Mouse (Mus musculus): Measurements from ENCODE around the gene Wnt10b. TPM values are rescaled to one million over a fixed set of nuclear protein-coding genes. Genes with fewer than 3 reads are reported as not detected.

Wnt10b gene
- total RNA-seq, 2 experiments from 2014 or later, result 2.7 TPM

- no peak for DNase-seq (ENCODE audit: low spot score in 2 of 2)
These were observed 44.6 kb downstream of the Wnt10b start for GRCm38 (mm10) chr15:98733370-98733769.

GRCm38 (mm10) chr15:98732006-98732531 is 45.9 kb downstream of the Wnt10b start:
- DNase-seq (ENCODE audit: low spot score in 2 of 2), result no peak

- DNase-seq (ENCODE audit: low spot score in 2 of 2), result no peak
These were observed 47.2 kb downstream of the Wnt10b start for GRCm38 (mm10) chr15:98730790-98731189.

GRCm38 (mm10) chr15:98729791-98730545 is 48.0 kb downstream of the Wnt10b start:
- no peak for DNase-seq (ENCODE audit: low spot score in 2 of 2)

GRCm38 (mm10) chr15:98728366-98728765 is 49.6 kb downstream of the Wnt10b start:
- DNase-seq (ENCODE audit: low spot score in 2 of 2), result no peak

- DNase-seq (ENCODE audit: low spot score in 2 of 2), result peak; percentile 28 to 60
These were observed 50.3 kb downstream of the Wnt10b start, which contains the start of gene Fkbp11 for GRCm38 (mm10) chr15:98727443-98728321. TSS of gene Fkbp11 (minus strand) at chr15:98728198.

GRCm38 (mm10) chr15:98726746-98727145 is 51.2 kb downstream of the Wnt10b start:
- DNase-seq (ENCODE audit: low spot score in 2 of 2), result no peak

- no peak for DNase-seq (ENCODE audit: low spot score in 2 of 2)
These were observed 51.9 kb downstream of the Wnt10b start for GRCm38 (mm10) chr15:98726079-98726478.

- DNase-seq (ENCODE audit: low spot score in 2 of 2), result no peak
These were observed 53.5 kb downstream of the Wnt10b start for GRCm38 (mm10) chr15:98724441-98724840.

GRCm38 (mm10) chr15:98722854-98723253 is 55.1 kb downstream of the Wnt10b start:
- DNase-seq (ENCODE audit: low spot score in 2 of 2), result no peak

- no peak for DNase-seq (ENCODE audit: low spot score in 2 of 2)
These were observed 55.8 kb downstream of the Wnt10b start for GRCm38 (mm10) chr15:98722191-98722590.

Other genes starting within 250 kb of the Wnt10b start
- gene Kansl2, start 243.9 kb downstream of the Wnt10b start, total RNA-seq (2021), result 10 to 100 TPM; 75.4 to 83.9 TPM
- 10 to 100 TPM; 31.3 to 35.4 TPM for gene Ccnt1, start 207.2 kb downstream of the Wnt10b start, total RNA-seq (2021)
- gene 4930415O20Rik, start 207.1 kb downstream of the Wnt10b start, total RNA-seq (2021), result under 1 TPM in 1 of 2 experiments, not detected in 1; 0.54 TPM
- 10 to 100 TPM; 56.6 to 60.6 TPM for gene Adcy6, start 168.1 kb downstream of the Wnt10b start, total RNA-seq (2021)
- 10 to 100 TPM; 22.1 to 22.5 TPM for gene Cacnb3, start 147.3 kb downstream of the Wnt10b start, total RNA-seq (2021)
- 10 to 100 TPM; 62.5 to 67.3 TPM for gene Ddx23, start 115.3 kb downstream of the Wnt10b start, total RNA-seq (2021)
- 1 to 10 TPM in 1 of 2 experiments, under 1 TPM in 1; 0.75 to 1.2 TPM for gene Rnd1, start 100.7 kb downstream of the Wnt10b start, total RNA-seq (2021)
- gene Ccdc65, start 69.9 kb downstream of the Wnt10b start, total RNA-seq (2021), result not detected
- 10 to 100 TPM; 16.6 to 17.2 TPM for gene Fkbp11, start 50.0 kb downstream of the Wnt10b start, total RNA-seq (2021)
- gene Arf3, start 14.9 kb downstream of the Wnt10b start, total RNA-seq (2021), result 10 to 100 TPM; 30.8 to 31.7 TPM
- under 1 TPM; 0.15 to 0.21 TPM for gene Wnt1, start 11.7 kb upstream of the Wnt10b start, total RNA-seq (2021)
- gene Ddn, start 31.3 kb upstream of the Wnt10b start, total RNA-seq (2021), result 1 to 10 TPM; 1.8 TPM
- gene Prkag1, start 53.4 kb upstream of the Wnt10b start, total RNA-seq (2021), result 10 to 100 TPM; 42.8 to 42.9 TPM
- gene Kmt2d, start 93.1 kb upstream of the Wnt10b start, total RNA-seq (2021), result 10 to 100 TPM; 63.9 to 68.6 TPM
- 1 to 10 TPM; 2.4 to 3.6 TPM for gene Rhebl1, start 116.4 kb upstream of the Wnt10b start, total RNA-seq (2021)
- gene Dhh, start 120.4 kb upstream of the Wnt10b start, total RNA-seq (2021), result 1 to 10 TPM; 5.0 to 7.8 TPM
- 10 to 100 TPM; 16.9 to 19.8 TPM for gene Lmbr1l, start 140.1 kb upstream of the Wnt10b start, total RNA-seq (2021)
- 100 to 1,000 TPM; 402 to 455 TPM for gene Tuba1b, start 156.4 kb upstream of the Wnt10b start, total RNA-seq (2021)
- gene Gm49450, start 175.4 kb upstream of the Wnt10b start, total RNA-seq (2021), result not detected
- 100 to 1,000 TPM; 355 to 415 TPM for gene Tuba1a, start 175.6 kb upstream of the Wnt10b start, total RNA-seq (2021)